Mouse (Mus musculus): ENCODE data around the gene Prss45. TPM values are rescaled to one million over a fixed set of nuclear protein-coding genes. Genes with fewer than 3 reads are reported as not detected.

Prss45 gene
- total and polyA plus RNA-seq, 3 experiments = 0.18 TPM; not detected in 2

DNA sequence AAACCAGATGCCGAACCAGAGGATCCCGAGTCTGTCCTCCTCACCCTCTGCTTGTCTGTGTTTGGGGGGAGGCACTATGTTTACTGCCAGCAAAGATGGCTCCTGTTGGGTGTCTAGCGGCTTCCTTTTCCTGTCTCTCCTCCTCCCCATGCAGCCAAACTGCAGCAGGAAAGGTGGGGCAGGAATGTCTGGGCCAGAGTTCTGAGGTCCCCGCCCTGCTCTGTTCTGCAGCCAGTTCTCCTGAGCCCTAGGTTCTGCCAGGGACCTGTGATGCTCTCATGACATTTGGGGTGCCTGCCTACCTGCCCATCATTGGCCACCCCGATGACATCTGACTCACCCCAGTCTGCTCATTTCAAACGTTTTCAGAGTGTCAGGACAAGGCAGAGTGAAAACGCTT, 47.6 kb downstream of the Prss45 start:
- Histone ChIP-seq H3K4me1 (ENCODE audit: control insufficient read depth, insufficient read depth, low read length) (peaks cover 16% of the 10 kb centered on the region), H3K36me3 (ENCODE audit: control insufficient read depth, insufficient read depth, low read length) (no peaks in the 10 kb centered on the region), H3K9ac (ENCODE audit: low read depth, low read length) (peak overlapping the region; percentile 3; the same call in 1 of the 2 replicates), H3K27me3 (ENCODE audit: control insufficient read depth, insufficient read depth, low read length) (no peaks in the 10 kb centered on the region), H3K4me3 (peak overlapping the region; percentile 90), H3K79me2 (replicated peaks; ENCODE audit: control insufficient read depth, insufficient read depth, low read length) (no peaks in the 10 kb centered on the region), H3K27ac (peak overlapping the region; percentile 98)
- TF ChIP-seq CTCF (IDR thresholded peaks at IDR 0.05) (no peak), EP300 (IDR thresholded peaks at IDR 0.05; ENCODE audit: insufficient read depth, low read depth, low read length) (peak; percentile 81), POLR2A (IDR thresholded peaks at IDR 0.05; ENCODE audit: insufficient read depth, low read depth, low read length) (0 out of 2 replicates have a peak, but pooled peaks have one; percentile 51)
- peak; percentile 68 to 75 for DNase-seq
- intact Hi-C loops (cut with DNase I) = loop anchor here (2.0 kb wide), 2 partner anchors 39 to 109 kb away; partner anchors contain the start of gene Rtp3
- 55% methylated on average over 7 of the region's 7 CpGs for WGBS

DNA sequence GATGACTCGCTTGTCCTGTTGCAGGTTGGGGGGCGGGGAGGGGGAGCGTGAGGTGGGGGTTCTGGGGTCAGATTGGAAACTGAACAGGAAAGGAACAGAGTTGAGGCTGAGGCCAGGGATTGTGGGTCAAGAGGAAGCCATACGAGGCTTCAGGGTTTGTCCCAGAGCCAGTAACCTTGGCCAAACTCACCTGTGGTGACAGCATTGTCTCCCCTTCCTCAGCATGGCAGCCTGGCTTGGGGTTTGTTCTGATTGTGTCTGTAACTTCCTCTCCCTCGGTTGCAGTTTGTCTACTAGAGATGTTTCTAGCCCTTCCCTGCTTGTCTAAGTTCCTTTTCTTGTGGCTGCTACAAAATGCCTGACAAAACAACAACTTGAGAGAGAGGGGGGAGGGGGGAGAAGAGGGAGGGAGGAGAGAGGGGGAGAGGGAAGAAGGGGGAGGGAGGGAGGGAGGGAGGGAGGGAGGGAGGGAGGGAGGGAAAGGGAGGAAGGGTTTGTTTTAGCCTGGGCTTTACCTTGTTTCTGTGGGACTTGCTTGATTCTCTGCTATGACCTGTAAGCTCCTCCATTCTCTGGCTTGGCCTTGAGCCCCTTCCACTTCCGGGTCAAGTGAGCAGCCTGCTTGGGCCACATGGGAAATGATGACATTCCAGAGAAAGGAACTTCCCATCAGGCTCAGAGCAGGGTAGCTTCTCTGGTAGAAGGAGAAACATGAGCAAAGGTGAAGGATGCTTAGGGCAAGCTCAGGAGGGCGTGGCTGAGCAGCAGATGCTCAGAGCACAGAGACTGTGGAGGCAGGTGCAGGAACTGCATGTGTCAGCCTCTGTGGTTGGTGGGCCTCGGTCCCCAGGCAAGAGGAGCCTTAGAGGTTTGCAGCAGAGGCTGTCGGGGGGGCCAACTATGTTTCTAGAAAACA, 53.3 kb downstream of the Prss45 start:
- peaks cover 9% of the 10 kb centered on the region for H3K4me1 ChIP-seq (ENCODE audit: control insufficient read depth, insufficient read depth, low read length)
- no peak for DNase-seq
- intact Hi-C loops (cut with DNase I) = no loop called here

DNA sequence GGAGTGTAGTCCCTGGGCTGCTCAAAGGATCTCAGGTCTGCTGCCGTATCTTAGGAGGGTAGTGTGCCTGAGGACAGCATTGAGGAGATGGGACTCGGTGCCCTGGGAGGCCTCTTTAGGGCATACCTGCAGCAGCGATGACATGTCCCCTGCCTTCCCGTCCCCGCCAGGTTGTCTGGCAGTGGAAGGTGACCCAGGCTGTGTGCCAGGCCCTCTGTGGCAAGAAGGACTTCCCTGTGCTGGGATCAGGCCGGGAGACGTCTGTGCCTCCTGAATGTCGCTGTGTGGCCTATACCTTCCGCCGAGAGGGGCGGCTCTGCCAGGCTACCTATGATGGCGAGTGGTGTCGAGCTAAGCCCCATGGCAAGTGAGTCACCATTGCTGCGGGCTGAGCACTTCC, 54.5 kb downstream of the Prss45 start:
- Histone ChIP-seq H3K9ac (ENCODE audit: low read depth, low read length) (no peak overlapping the region), H3K4me1 (ENCODE audit: control insufficient read depth, insufficient read depth, low read length) (peaks cover 10% of the 10 kb centered on the region), H3K79me2 (replicated peaks; ENCODE audit: control insufficient read depth, insufficient read depth, low read length) (no peaks in the 10 kb centered on the region), H3K36me3 (ENCODE audit: control insufficient read depth, insufficient read depth, low read length) (no peaks in the 10 kb centered on the region), H3K27me3 (ENCODE audit: control insufficient read depth, insufficient read depth, low read length) (no peaks in the 10 kb centered on the region), H3K27ac (no peak overlapping the region), H3K4me3 (no peak overlapping the region)
- intact Hi-C loops (cut with DNase I) = no loop called here
- TF ChIP-seq CTCF (IDR thresholded peaks at IDR 0.05) (no peak), POLR2A (IDR thresholded peaks at IDR 0.05; ENCODE audit: insufficient read depth, low read depth, low read length) (no peak), EP300 (IDR thresholded peaks at IDR 0.05; ENCODE audit: insufficient read depth, low read depth, low read length) (no peak)
- DNase-seq = no peak
- 94% methylated on average over 14 of the region's 14 CpGs for WGBS

More for the DNA sequence above, 53.3 kb downstream of the Prss45 start:
- TF ChIP-seq CTCF (IDR thresholded peaks at IDR 0.05) = no peak
- TF ChIP-seq POLR2A (IDR thresholded peaks at IDR 0.05; ENCODE audit: insufficient read depth, low read depth, low read length) = no peak
- TF ChIP-seq EP300 (IDR thresholded peaks at IDR 0.05; ENCODE audit: insufficient read depth, low read depth, low read length) = no peak
- Histone ChIP-seq H3K27ac (no peak overlapping the region), H3K27me3 (ENCODE audit: control insufficient read depth, insufficient read depth, low read length) (no peaks in the 10 kb centered on the region), H3K9ac (ENCODE audit: low read depth, low read length) (no peak overlapping the region), H3K4me3 (no peak overlapping the region), H3K36me3 (ENCODE audit: control insufficient read depth, insufficient read depth, low read length) (no peaks in the 10 kb centered on the region), H3K79me2 (replicated peaks; ENCODE audit: control insufficient read depth, insufficient read depth, low read length) (no peaks in the 10 kb centered on the region)
- WGBS = 66% methylated on average over 9 of the region's 9 CpGs

DNA sequence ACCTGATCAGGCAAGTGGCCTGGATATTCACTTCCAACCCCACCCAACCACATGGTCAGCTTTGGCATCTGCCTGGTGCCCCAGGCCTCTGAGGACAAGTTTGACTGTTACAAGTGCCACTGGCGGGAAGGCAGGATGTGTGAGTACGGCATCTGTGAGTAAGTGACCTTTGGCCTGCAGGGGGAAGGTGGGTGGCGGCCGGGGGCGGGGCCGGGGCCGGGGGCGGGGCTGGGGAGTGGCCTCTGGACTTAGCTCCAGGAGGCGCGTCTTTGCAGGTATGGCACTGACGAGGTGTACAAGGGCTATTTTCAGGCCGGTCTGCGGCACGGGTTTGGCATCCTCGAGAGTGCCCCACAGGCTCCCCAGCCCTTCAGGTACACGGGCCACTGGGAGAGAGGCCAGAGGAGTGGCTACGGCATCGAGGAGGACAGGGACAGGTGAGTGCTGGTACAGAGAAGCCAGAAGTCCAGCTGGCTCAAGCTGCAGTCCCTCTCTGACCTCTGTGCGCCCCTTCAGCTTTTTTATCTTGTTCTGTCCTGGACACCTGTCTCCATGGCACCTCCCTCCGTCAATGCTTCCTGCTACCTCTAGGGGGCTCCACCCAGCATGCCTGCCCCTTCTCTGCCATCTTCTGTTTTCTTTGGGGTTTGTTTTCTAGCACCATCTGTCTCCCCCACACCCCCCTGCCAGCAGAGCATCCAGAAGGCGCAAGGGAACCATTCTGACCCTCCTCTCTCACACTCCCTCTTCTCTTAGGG, 55.8 kb downstream of the Prss45 start:
- H3K27me3 ChIP-seq (ENCODE audit: control insufficient read depth, insufficient read depth, low read length) = no peaks in the 10 kb centered on the region
- H3K9ac ChIP-seq (ENCODE audit: low read depth, low read length) = no peak overlapping the region
- DNase-seq = no peak
- TF ChIP-seq POLR2A (IDR thresholded peaks at IDR 0.05; ENCODE audit: insufficient read depth, low read depth, low read length) (no peak), CTCF (IDR thresholded peaks at IDR 0.05) (peak; percentile 55)
- H3K36me3 ChIP-seq (ENCODE audit: control insufficient read depth, insufficient read depth, low read length) = no peaks in the 10 kb centered on the region
- 38% methylated on average over 21 of the region's 21 CpGs for WGBS
- H3K27ac ChIP-seq = peak overlapping the region; percentile 21; the same call in 1 of the 2 replicates
- H3K79me2 ChIP-seq (replicated peaks; ENCODE audit: control insufficient read depth, insufficient read depth, low read length) = no peaks in the 10 kb centered on the region
- intact Hi-C loops (cut with DNase I) = no loop called here
- H3K4me1 ChIP-seq (ENCODE audit: control insufficient read depth, insufficient read depth, low read length) = peaks cover 10% of the 10 kb centered on the region
- H3K4me3 ChIP-seq = no peak overlapping the region

Other genes with a start within 250 kb of the Prss45 start
- gene Nradd, start 210.1 kb upstream of the Prss45 start, total RNA-seq (2021) = 1 to 10 TPM; 1.3 to 1.4 TPM
- 2.7 and 2.9 TPM in 2 replicates for gene Nradd, start 210.1 kb upstream of the Prss45 start, polyA plus RNA-seq (2012; rRNA removed)
- gene Nbeal2, start 180.4 kb upstream of the Prss45 start, total RNA-seq (2021) = 1 to 10 TPM; 7.6 to 8.5 TPM
- gene Nbeal2, start 180.4 kb upstream of the Prss45 start, polyA plus RNA-seq (2012; rRNA removed) = 18.4 and 18.8 TPM in 2 replicates
- 10 to 100 TPM; 54.1 to 66.1 TPM for gene Ccdc12, start 178.1 kb upstream of the Prss45 start, total RNA-seq (2021)
- 91.3 and 94.8 TPM in 2 replicates for gene Ccdc12, start 178.1 kb upstream of the Prss45 start, polyA plus RNA-seq (2012; rRNA removed)
- over 10,000 TPM in 1 of 2 experiments, 1,000 to 10,000 TPM in 1; 9,326 to 11,139 TPM for gene Myl3, start 92.7 kb upstream of the Prss45 start, total RNA-seq (2021)
- gene Myl3, start 92.7 kb upstream of the Prss45 start, polyA plus RNA-seq (2012; rRNA removed) = 9,227 and 12,279 TPM in 2 replicates
- 1 to 10 TPM; 6.0 to 7.0 TPM for gene Pth1r, start 87.4 kb upstream of the Prss45 start, total RNA-seq (2021)
- gene Pth1r, start 87.4 kb upstream of the Prss45 start, polyA plus RNA-seq (2012; rRNA removed) = 10.3 and 12.6 TPM in 2 replicates
- not detected for gene Prss42, start 36.4 kb upstream of the Prss45 start, total RNA-seq (2021)
- gene Prss42, start 36.4 kb upstream of the Prss45 start, polyA plus RNA-seq (2012; rRNA removed) = not detected in 2 replicates
- not detected for gene Prss44, start 20.6 kb upstream of the Prss45 start, total RNA-seq (2021)
- 0.06 TPM in 1 of 2 replicates, not detected in the other for gene Prss44, start 20.6 kb upstream of the Prss45 start, polyA plus RNA-seq (2012; rRNA removed)
- gene Prss43, start 7.9 kb upstream of the Prss45 start, total RNA-seq (2021) = not detected
- not detected in 2 replicates for gene Prss43, start 7.9 kb upstream of the Prss45 start, polyA plus RNA-seq (2012; rRNA removed)
- gene Prss46, start 9.9 kb downstream of the Prss45 start, total RNA-seq (2021) = not detected
- 0.18 TPM in 1 of 2 replicates, not detected in the other for gene Prss46, start 9.9 kb downstream of the Prss45 start, polyA plus RNA-seq (2012; rRNA removed)
- gene Prss50, start 23.4 kb downstream of the Prss45 start, total RNA-seq (2021) = not detected
- gene Prss50, start 23.4 kb downstream of the Prss45 start, polyA plus RNA-seq (2012; rRNA removed) = not detected in 2 replicates
- 10 to 100 TPM; 13.7 to 14.2 TPM for gene Als2cl, start 45.3 kb downstream of the Prss45 start, total RNA-seq (2021)
- 25.7 and 25.9 TPM in 2 replicates for gene Als2cl, start 45.3 kb downstream of the Prss45 start, polyA plus RNA-seq (2012; rRNA removed)
- gene Tmie, start 45.5 kb downstream of the Prss45 start, total RNA-seq (2021) = 1 to 10 TPM; 1.3 to 1.7 TPM
- 1.00 and 1.1 TPM in 2 replicates for gene Tmie, start 45.5 kb downstream of the Prss45 start, polyA plus RNA-seq (2012; rRNA removed)
- not detected for gene Fam240a, start 82.3 kb downstream of the Prss45 start, total RNA-seq (2021)
- gene Fam240a, start 82.3 kb downstream of the Prss45 start, polyA plus RNA-seq (2012; rRNA removed) = not detected in 2 replicates
- not detected for gene Tdgf1, start 111.6 kb downstream of the Prss45 start, total RNA-seq (2021)
- gene Tdgf1, start 111.6 kb downstream of the Prss45 start, polyA plus RNA-seq (2012; rRNA removed) = not detected in 2 replicates
- 100 to 1,000 TPM; 223 to 289 TPM for gene Lrrc2, start 117.0 kb downstream of the Prss45 start, total RNA-seq (2021)
- gene Lrrc2, start 117.0 kb downstream of the Prss45 start, polyA plus RNA-seq (2012; rRNA removed) = 57.3 and 69.4 TPM in 2 replicates
- 1 to 10 TPM; 3.5 to 3.8 TPM for gene Rtp3, start 156.0 kb downstream of the Prss45 start, total RNA-seq (2021)
- 7.9 and 12.4 TPM in 2 replicates for gene Rtp3, start 156.0 kb downstream of the Prss45 start, polyA plus RNA-seq (2012; rRNA removed)
- not detected for gene Ltf, start 184.7 kb downstream of the Prss45 start, total RNA-seq (2021)
- gene Ltf, start 184.7 kb downstream of the Prss45 start, polyA plus RNA-seq (2012; rRNA removed) = 0.32 and 20.1 TPM in 2 replicates
- 10 to 100 TPM in 1 of 2 experiments, 1 to 10 TPM in 1; 7.5 to 16.3 TPM for gene Ccrl2, start 222.9 kb downstream of the Prss45 start, total RNA-seq (2021)
- gene Ccrl2, start 222.9 kb downstream of the Prss45 start, polyA plus RNA-seq (2012; rRNA removed) = 16.0 and 20.1 TPM in 2 replicates

Measured in heart, adult 2 months (tissue).